Mouse (Mus musculus) lung, postnatal 0 days (tissue): ENCODE data around the gene Arl8b.

Source experiments
- CTCF ChIP-seq: IDR thresholded peaks from 2 replicates; pipeline ENCODE4 v1.5.1; 2016; ENCODE audit warnings: antibody characterized with exemption, mild to moderate bottlenecking
- EP300 ChIP-seq: IDR thresholded peaks from 2 replicates; pipeline ENCODE4 v1.6.1; 2016; ENCODE audit warnings: antibody characterized with exemption, mild to moderate bottlenecking, control low read depth

- TF ChIP-seq CTCF, result peak; percentile 46
- no peak for TF ChIP-seq EP300
Measured at GRCm38 (mm10) chr6:108784796-108785195, 1.9 kb downstream of the Arl8b start.
